Comparison of ENCODE assay signal across 9 mouse cellular contexts in the genomic region with DNA sequence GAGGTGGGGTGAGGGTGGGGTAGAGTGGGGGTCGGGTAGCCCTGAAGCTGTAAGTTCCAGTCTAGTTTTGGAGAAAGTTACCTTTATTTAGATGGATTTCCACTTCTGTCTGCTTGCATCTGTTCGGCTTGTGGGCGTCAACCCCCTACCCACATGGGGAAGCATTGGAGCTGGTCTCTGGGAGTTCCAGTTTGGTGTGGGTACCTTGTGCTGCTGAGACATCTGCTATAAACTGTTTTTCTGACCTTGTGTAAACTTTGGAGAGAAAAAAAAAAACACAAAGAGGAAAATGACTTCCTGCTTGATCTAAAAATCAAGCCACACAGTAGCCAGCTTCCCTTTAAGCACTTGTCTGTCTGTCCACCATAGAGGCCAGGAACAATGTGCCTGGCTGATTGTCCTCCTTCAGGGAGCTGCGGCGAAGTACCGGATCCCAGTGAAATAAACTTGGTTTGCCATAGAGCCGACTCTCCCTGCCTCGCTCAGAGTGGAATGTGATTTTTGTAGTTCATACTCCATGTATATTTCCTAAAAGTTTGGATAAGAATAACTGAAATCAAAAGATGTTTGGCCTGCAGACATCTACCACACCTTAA. TPM values are rescaled to one million over a fixed set of nuclear protein-coding genes. Genes with fewer than 3 reads are reported as not detected.
A peak's percentile ranks its signal among the peaks of the same experiment; 100 is the strongest.
DNase-seq lines count a peak whose midpoint lies in the region; ATAC-seq and TF ChIP-seq lines count a peak whose summit lies in the region.
"Had no signal": no experiment of that assay in that cellular context is flagged by ENCODE, and none has a peak within 500 bp of the region (broad histone marks: within the 10 kb centered on the region; RNA-seq: fewer than 3 reads in every experiment).

No protein-coding gene starts in this region.

- ATAC-seq in embryonic facial prominence, embryonic 15.5 days (ENCODE audit: insufficient number of reproducible peaks, low FRiP score, low TSS enrichment, low read depth), result no peak
- no peak for ATAC-seq in heart, postnatal 0 days (ENCODE audit: insufficient read depth, low read depth)
- no peak for ATAC-seq in lung, postnatal 0 days
- ATAC-seq: midbrain, embryonic 13.5 days had no signal

- peaks cover 42% of the 10 kb centered on the region for H3K4me1 ChIP-seq in embryonic facial prominence, embryonic 15.5 days
- H3K4me1 ChIP-seq in heart, postnatal 0 days (ENCODE audit: control insufficient read depth, insufficient read depth), result peaks cover 17% of the 10 kb centered on the region
- peaks cover 17% of the 10 kb centered on the region for H3K4me1 ChIP-seq in lung, postnatal 0 days (ENCODE audit: insufficient read depth, low read depth, low read length)
- no peaks in the 10 kb centered on the region; the same call in 1 of the 2 replicates for H3K4me1 ChIP-seq in thymus, adult 2 months (replicated peaks; ENCODE audit: control insufficient read depth, insufficient read depth, low read length)
- H3K4me1 ChIP-seq: midbrain, embryonic 13.5 days had no signal

- H3K27me3 ChIP-seq in embryonic facial prominence, embryonic 15.5 days, result no peaks in the 10 kb centered on the region
- no peaks in the 10 kb centered on the region for H3K27me3 ChIP-seq in heart, postnatal 0 days (ENCODE audit: control insufficient read depth, insufficient read depth, low read length)
- no peaks in the 10 kb centered on the region for H3K27me3 ChIP-seq in lung, postnatal 0 days (replicated peaks; ENCODE audit: insufficient read depth, low read length)
- no peaks in the 10 kb centered on the region for H3K27me3 ChIP-seq in thymus, adult 2 months (ENCODE audit: control insufficient read depth, insufficient read depth, low read length)
- H3K27me3 ChIP-seq: midbrain, embryonic 13.5 days had no signal

- H3K9me3 ChIP-seq in embryonic facial prominence, embryonic 15.5 days (replicated peaks), result no peaks in the 10 kb centered on the region
- no peaks in the 10 kb centered on the region for H3K9me3 ChIP-seq in heart, postnatal 0 days (replicated peaks; ENCODE audit: control insufficient read depth, low read length)
- no peaks in the 10 kb centered on the region for H3K9me3 ChIP-seq in lung, postnatal 0 days (ENCODE audit: low read length)
- H3K9me3 ChIP-seq: midbrain, embryonic 13.5 days had no signal

- no peak for TF ChIP-seq POLR2A in thymus, adult 2 months (IDR thresholded peaks at IDR 0.05; ENCODE audit: control insufficient read depth, extremely low read depth, insufficient read depth, low read length, poor library complexity)

- DNase-seq in layer of hippocampus, adult 2 months (ENCODE audit: low spot score in 2 of 2), result no peak
- no peak for DNase-seq in layer of hippocampus, adult 9-10 months (ENCODE audit: low spot score)
- no peak for DNase-seq in heart, postnatal 0 days (ENCODE audit: low spot score)
- DNase-seq in lung, postnatal 0 days (ENCODE audit: low spot score), result peak; percentile 48
- DNase-seq in thymus, adult 2 months, result no peak
- no peak for DNase-seq in adrenal gland, postnatal 4 days (ENCODE audit: low spot score in 2 of 2)
- no peak for DNase-seq in adrenal gland, adult 18-20 months (ENCODE audit: low spot score in 2 of 2)

- 70% methylated on average over 8 of the region's 8 CpGs for WGBS in embryonic facial prominence, embryonic 15.5 days
- WGBS in heart, postnatal 0 days, result 76% methylated on average over 8 of the region's 8 CpGs
- 49% methylated on average over 8 of the region's 8 CpGs for WGBS in lung, postnatal 0 days
- WGBS in thymus, adult 2 months, result 55% methylated on average over 8 of the region's 8 CpGs

- H3K4me3 ChIP-seq in layer of hippocampus, adult 2 months, result no peak overlapping the region
- H3K4me3 ChIP-seq in embryonic facial prominence, embryonic 15.5 days (replicated peaks), result no peak overlapping the region
- H3K4me3 ChIP-seq in heart, postnatal 0 days (ENCODE audit: low read depth, low read length), result no peak overlapping the region
- H3K4me3 ChIP-seq in lung, postnatal 0 days (ENCODE audit: low read depth, low read length), result no peak overlapping the region
- no peak overlapping the region for H3K4me3 ChIP-seq in thymus, adult 2 months (ENCODE audit: control insufficient read depth, insufficient read depth, low read length)
- H3K4me3 ChIP-seq: midbrain, embryonic 13.5 days had no signal

- no peak for TF ChIP-seq CTCF in layer of hippocampus, adult 2 months (conservative IDR thresholded peaks at IDR 0.05)
- no peak for TF ChIP-seq CTCF in heart, postnatal 0 days (IDR thresholded peaks at IDR 0.05; ENCODE audit: low read depth)
- TF ChIP-seq CTCF in lung, postnatal 0 days (IDR thresholded peaks at IDR 0.05), result no peak
- no peak for TF ChIP-seq CTCF in thymus, adult 2 months (IDR thresholded peaks at IDR 0.05; ENCODE audit: borderline replicate concordance, control insufficient read depth, extremely low read depth, insufficient read depth, low read length, poor library complexity)

- peak overlapping the region; percentile 90 for H3K27ac ChIP-seq in layer of hippocampus, adult 2 months
- H3K27ac ChIP-seq in embryonic facial prominence, embryonic 15.5 days (replicated peaks), result peak overlapping the region; percentile 68; the same call in 1 of the 2 replicates
- peak overlapping the region; percentile 59 for H3K27ac ChIP-seq in heart, postnatal 0 days (ENCODE audit: low read depth)
- H3K27ac ChIP-seq in lung, postnatal 0 days (ENCODE audit: low read length), result peak overlapping the region; percentile 83
- no peak overlapping the region for H3K27ac ChIP-seq in thymus, adult 2 months (ENCODE audit: control insufficient read depth, insufficient read depth, low read length)
- H3K27ac ChIP-seq: midbrain, embryonic 13.5 days had no signal

- H3K36me3 ChIP-seq in embryonic facial prominence, embryonic 15.5 days, result peaks cover 8% of the 10 kb centered on the region
- no peaks in the 10 kb centered on the region for H3K36me3 ChIP-seq in heart, postnatal 0 days (replicated peaks; ENCODE audit: control insufficient read depth, insufficient read depth, low read length)
- H3K36me3 ChIP-seq in lung, postnatal 0 days (ENCODE audit: insufficient read depth, low read length), result no peaks in the 10 kb centered on the region
- H3K36me3 ChIP-seq in thymus, adult 2 months (ENCODE audit: control insufficient read depth, insufficient read depth, low read length), result no peaks in the 10 kb centered on the region
- H3K36me3 ChIP-seq: midbrain, embryonic 13.5 days had no signal

- no peak for TF ChIP-seq EP300 in heart, postnatal 0 days (IDR thresholded peaks at IDR 0.05; ENCODE audit: low read depth)
- TF ChIP-seq EP300 in lung, postnatal 0 days (IDR thresholded peaks at IDR 0.05), result no peak

- H3K9ac ChIP-seq in embryonic facial prominence, embryonic 15.5 days, result no peak overlapping the region
- no peak overlapping the region for H3K9ac ChIP-seq in heart, postnatal 0 days (replicated peaks; ENCODE audit: low read depth, low read length)
- no peak overlapping the region for H3K9ac ChIP-seq in lung, postnatal 0 days (replicated peaks; ENCODE audit: low read depth)
- H3K9ac ChIP-seq: midbrain, embryonic 13.5 days had no signal

- no peak overlapping the region for H3K4me2 ChIP-seq in embryonic facial prominence, embryonic 15.5 days (replicated peaks)
- H3K4me2 ChIP-seq in heart, postnatal 0 days (ENCODE audit: low read depth, low read length), result 0 out of 2 replicates have a peak overlapping the region, but pooled peaks have one; percentile 10
- peak overlapping the region; percentile 14 for H3K4me2 ChIP-seq in lung, postnatal 0 days (replicated peaks; ENCODE audit: low read depth, low read length)
- H3K4me2 ChIP-seq: midbrain, embryonic 13.5 days had no signal

RNA-seq across cellular contexts. Expression of gene Mertk, which starts 48.8 kb away (rescaled TPM):
- total RNA-seq in layer of hippocampus, adult 2 months (2021), result 10 to 100 TPM; 36.0 to 38.5 TPM
- polyA plus RNA-seq in embryonic facial prominence, embryonic 15.5 days (2015; fragmentation: Nextera tagmentation; extraction: Ambion mirVana), result 10.2 and 10.3 TPM in 2 replicates
- 4.6 and 6.1 TPM in 2 replicates for total RNA-seq in heart, postnatal 0 days (2014; rRNA removed; ENCODE audit: low replicate concordance)
- polyA plus RNA-seq in heart, postnatal 0 days (2015; fragmentation: Nextera tagmentation; extraction: Ambion mirVana), result 2.3 TPM in 2 replicates
- polyA plus RNA-seq in lung, postnatal 0 days (2015; fragmentation: Nextera tagmentation; extraction: Ambion mirVana), result 8.3 and 10.4 TPM in 2 replicates
- 3.0 and 3.3 TPM in 2 replicates for polyA plus RNA-seq in thymus, adult 2 months (2012; rRNA removed)
- 10 to 100 TPM; 15.5 to 16.8 TPM for total RNA-seq in adrenal gland, postnatal 4 days (2021)
- total RNA-seq in adrenal gland, adult 18-20 months (2021), result 10 to 100 TPM; 12.8 to 17.5 TPM
